Mouse (Mus musculus) C2C12 (cell line): ENCODE results near the gene Cngb1. TPM values are rescaled to one million over a fixed set of nuclear protein-coding genes. Genes with fewer than 3 reads are reported as not detected.
"Not testable (repeated sequence)": the region's sequence is repeated elsewhere in the genome, so short reads cannot be mapped to it uniquely, and the experiment has no call there.

Experiments used
- H3K27me3 ChIP-seq: one replicate; pipeline ENCODE4 v1.6.1; 2011; ENCODE audit not compliant: control insufficient read depth, insufficient read depth, insufficient read length
- H3K36me3 ChIP-seq: one replicate; pipeline ENCODE4 v1.6.1; 2011; ENCODE audit not compliant: control insufficient read depth, insufficient read depth
- H3K4me3 ChIP-seq: one replicate; pipeline ENCODE4 v1.5.1; 2011; ENCODE audit warnings: mild to moderate bottlenecking, control low read depth; ENCODE audit not compliant: poor library complexity, insufficient read depth, severe bottlenecking
- H3K79me2 ChIP-seq: one replicate; pipeline ENCODE4 v1.6.1; 2011; ENCODE audit not compliant: control insufficient read depth, insufficient read depth
- H3K79me3 ChIP-seq: one replicate; pipeline ENCODE4 v1.6.1; 2011; ENCODE audit warnings: low read depth, control low read depth
- H3ac ChIP-seq: one replicate; pipeline ENCODE3; 2011; ENCODE audit warnings: low read depth; ENCODE audit not compliant: control insufficient read depth, insufficient read length
- CEBPB ChIP-seq: IDR thresholded peaks from one replicate; pipeline ENCODE4 v1.6.1; 2011; ENCODE audit warnings: low read depth, mild to moderate bottlenecking, control low read depth, moderate library complexity
- CTCF ChIP-seq: IDR thresholded peaks from one replicate; pipeline ENCODE4 v1.5.1; 2011; ENCODE audit not compliant: control insufficient read depth, insufficient read depth, insufficient read length
- FOSL1 ChIP-seq: IDR thresholded peaks from one replicate; pipeline ENCODE4 v1.8.0; 2011; ENCODE audit warnings: mild to moderate bottlenecking, low read length; ENCODE audit not compliant: poor library complexity, insufficient read depth, severe bottlenecking
- MAX ChIP-seq: IDR thresholded peaks from one replicate; pipeline ENCODE4 v1.6.1; 2011; ENCODE audit warnings: mild to moderate bottlenecking, control low read depth
- MYOD1 ChIP-seq: IDR thresholded peaks from one replicate; pipeline ENCODE4 v1.6.1; 2011; ENCODE audit warnings: low read depth; ENCODE audit not compliant: control insufficient read depth, insufficient read length
- MYOG ChIP-seq: IDR thresholded peaks from one replicate; pipeline ENCODE4 v1.6.1; 2011; ENCODE audit not compliant: control insufficient read depth, insufficient read length; ENCODE audit errors: extremely low read depth
- USF1 ChIP-seq: IDR thresholded peaks from one replicate; pipeline ENCODE4 v1.6.1; 2011; ENCODE audit warnings: low read depth, mild to moderate bottlenecking, control low read depth, moderate library complexity
- polyA plus RNA-seq: library from polyadenylated mRNA; unstranded; fragments of >200 nt; fragmentation: generic; extraction: Trizol; gene quantifications from one replicate; pipeline ENCODE4 v1.2.1, GENCODE M21; 2012; ENCODE audit warnings: missing spikeins

Cngb1 gene
- polyA plus RNA-seq, 1 experiment, result under 0.01 TPM

DNA sequence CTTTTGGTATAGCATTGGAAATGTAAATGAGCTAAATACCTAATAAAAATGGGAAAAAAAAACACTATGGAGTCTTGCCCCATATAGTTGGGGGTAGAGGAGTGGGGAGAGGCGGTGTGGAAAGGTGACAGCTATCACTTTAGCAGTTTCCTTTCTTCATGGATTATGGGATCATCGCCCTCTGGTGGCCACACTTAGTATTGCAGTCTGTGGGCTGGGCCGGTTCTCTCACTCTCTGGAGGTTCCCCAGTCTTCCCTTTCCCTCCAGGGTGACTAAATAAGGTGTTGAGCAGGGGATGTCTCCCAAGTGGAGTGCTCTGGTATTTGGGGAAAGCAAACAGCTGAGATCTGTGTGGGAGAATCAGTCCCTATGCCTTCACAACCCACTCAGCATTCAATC lies 70.7 kb downstream of the Cngb1 start:
- no peaks in the 10 kb centered on the region for H3K27me3 ChIP-seq
- H3K36me3 ChIP-seq, result no peaks in the 10 kb centered on the region
- no peak overlapping the region for H3ac ChIP-seq
- H3K79me3 ChIP-seq, result no peaks in the 10 kb centered on the region
- TF ChIP-seq MYOD1 (no peak), CTCF (peak; percentile 72), FOSL1 (no peak)
- H3K79me2 ChIP-seq, result no peaks in the 10 kb centered on the region
- H3K4me3 ChIP-seq, result no peak overlapping the region

DNA sequence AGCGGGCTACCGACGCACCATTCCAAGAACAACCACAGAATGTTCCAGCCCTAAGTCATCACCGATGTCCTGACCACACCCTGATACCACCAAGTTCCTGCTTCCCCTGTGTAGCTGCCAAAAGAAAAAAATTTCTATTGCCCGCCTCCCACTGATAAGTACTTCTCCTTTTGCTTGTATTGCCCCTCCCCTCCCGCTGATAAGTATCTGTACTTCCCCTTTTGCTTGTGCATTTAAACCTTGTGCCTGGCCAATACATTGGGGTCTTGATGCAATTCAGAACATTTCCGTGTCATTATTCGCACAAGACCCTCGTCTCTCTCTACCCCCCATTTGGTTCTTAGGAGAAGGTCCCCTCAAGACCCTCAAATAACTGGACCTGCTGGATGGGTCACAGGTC lies 76.3 kb downstream of the Cngb1 start:
- H3K36me3 ChIP-seq, H3ac ChIP-seq, H3K79me3 ChIP-seq, H3K79me2 ChIP-seq, H3K27me3 ChIP-seq, H3K4me3 ChIP-seq: not testable (repeated sequence)

DNA sequence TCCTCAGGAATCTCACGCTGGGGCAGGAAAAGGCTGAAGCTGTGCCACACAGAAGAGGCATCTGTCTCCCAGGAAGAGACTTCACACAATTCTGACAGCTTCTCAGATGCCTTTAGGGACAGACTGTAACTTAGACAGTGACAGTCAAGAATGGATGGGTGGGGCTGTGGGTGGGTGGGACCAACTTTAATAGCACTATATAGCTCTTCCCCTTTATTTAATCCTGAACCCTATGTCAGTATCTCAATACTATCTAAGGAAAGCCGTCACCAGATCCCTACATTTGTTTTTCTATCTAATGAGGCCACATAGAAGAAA lies 79.3 kb downstream of the Cngb1 start:
- no peak for TF ChIP-seq USF1
- no peak for TF ChIP-seq MYOG
- no peak for TF ChIP-seq CEBPB
- no peak for TF ChIP-seq MAX
- no peak for TF ChIP-seq CTCF
- no peak for TF ChIP-seq MYOD1
- TF ChIP-seq FOSL1, result no peak
- Histone ChIP-seq H3K79me3 (no peaks in the 10 kb centered on the region), H3K36me3 (no peaks in the 10 kb centered on the region), H3K4me3 (no peak overlapping the region), H3ac (no peak overlapping the region), H3K79me2 (no peaks in the 10 kb centered on the region), H3K27me3 (no peaks in the 10 kb centered on the region)

DNA sequence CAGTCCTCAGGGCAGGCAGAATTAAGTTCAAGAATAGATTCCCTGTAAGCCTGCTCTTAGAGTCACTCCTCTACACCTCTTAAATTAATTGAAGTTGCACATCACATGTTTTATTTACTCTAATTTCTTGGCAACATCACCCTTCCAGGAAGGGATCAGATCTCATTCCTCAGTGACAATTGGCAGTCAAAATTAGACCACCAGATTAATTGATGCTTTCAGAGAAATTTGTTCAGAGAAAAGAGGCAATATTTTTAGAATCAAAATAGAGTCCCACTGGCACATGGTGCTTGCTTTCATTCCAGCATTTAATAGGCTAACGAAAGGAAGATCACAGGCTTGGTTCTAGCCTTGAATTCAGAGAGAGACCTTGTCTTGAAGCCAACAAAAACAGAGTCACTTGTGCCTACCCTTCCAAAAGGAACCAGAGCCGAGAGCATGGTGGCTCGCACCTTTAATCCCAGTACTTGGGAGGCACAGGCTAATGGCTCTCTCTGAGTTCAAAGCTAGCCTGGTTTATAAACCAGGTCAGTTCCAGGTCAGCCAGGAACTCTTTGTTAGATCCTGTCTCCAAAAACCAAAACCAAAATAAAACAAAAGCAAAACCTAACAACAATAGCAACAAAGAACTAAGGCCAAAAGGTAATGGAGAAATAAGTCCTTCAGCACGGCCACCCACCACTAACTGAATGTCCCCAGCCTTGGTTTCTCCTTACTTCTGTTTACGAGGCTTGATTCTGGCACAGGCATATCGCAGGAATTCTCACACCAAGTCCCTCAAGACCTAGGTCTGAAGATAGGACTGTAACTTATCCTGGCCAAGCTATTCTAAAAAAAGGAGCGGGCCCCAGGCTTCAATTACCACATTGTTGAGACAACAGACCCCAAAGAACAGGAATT lies 79.9 kb downstream of the Cngb1 start:
- Histone ChIP-seq H3K79me3 (no peaks in the 10 kb centered on the region), H3ac (no peak overlapping the region), H3K4me3 (no peak overlapping the region), H3K79me2 (no peaks in the 10 kb centered on the region), H3K27me3 (no peaks in the 10 kb centered on the region), H3K36me3 (no peaks in the 10 kb centered on the region)
- TF ChIP-seq MYOD1, result no peak
- no peak for TF ChIP-seq USF1
- TF ChIP-seq FOSL1, result no peak
- TF ChIP-seq CEBPB, result no peak
- no peak for TF ChIP-seq MAX
- TF ChIP-seq MYOG, result no peak
- no peak for TF ChIP-seq CTCF

DNA sequence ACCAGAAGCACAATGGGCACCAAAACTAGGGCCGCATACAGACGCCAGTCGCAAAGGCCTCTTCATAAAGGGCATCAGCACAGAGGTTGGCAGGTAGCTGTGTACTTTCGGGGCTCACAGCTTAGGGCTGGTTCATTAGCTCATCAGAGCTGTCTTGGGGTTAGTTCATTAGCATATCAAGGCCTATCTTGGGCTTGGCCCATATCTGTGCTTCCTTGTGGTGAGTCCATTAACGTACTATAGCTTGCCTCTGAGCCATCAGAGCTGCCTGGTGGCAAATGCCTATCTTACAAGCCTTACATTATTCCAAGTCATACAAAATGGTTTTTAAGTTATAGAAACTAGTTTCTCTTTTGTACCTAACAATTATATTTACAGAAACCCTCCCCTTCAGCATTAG lies 82.4 kb downstream of the Cngb1 start:
- TF ChIP-seq MAX (no peak), CEBPB (no peak), MYOD1 (no peak)
- H3ac ChIP-seq, result no peak overlapping the region
- H3K79me3 ChIP-seq, result no peaks in the 10 kb centered on the region
- H3K36me3 ChIP-seq, result no peaks in the 10 kb centered on the region
- H3K4me3 ChIP-seq, result no peak overlapping the region
- no peaks in the 10 kb centered on the region for H3K79me2 ChIP-seq
- H3K27me3 ChIP-seq, result no peaks in the 10 kb centered on the region

DNA sequence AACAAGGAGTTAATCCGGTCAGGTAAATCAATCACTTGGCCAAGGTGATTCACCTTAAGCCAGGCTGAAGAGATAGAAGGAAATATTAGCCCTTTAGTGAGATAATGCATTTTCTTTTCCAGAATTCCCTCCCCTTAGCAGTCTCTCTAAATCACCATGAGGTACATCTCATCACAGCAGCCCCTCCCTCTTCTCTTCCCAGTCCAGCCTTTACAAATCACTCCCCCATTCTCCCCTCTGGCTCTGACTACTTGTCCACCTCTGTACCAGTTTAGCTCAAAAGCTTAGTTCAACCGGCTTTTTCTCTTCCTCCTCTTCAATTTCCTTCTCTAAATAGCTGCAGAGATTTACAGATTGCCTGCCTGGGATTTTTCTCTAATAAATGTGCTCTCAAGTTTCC lies 85.3 kb downstream of the Cngb1 start:
- H3ac ChIP-seq, result no peak overlapping the region
- TF ChIP-seq MAX, result no peak
- no peak for TF ChIP-seq FOSL1
- TF ChIP-seq USF1, result no peak
- no peak for TF ChIP-seq MYOG
- no peak for TF ChIP-seq CEBPB
- TF ChIP-seq CTCF, result no peak
- no peak for TF ChIP-seq MYOD1
- H3K27me3 ChIP-seq, result no peaks in the 10 kb centered on the region
- H3K36me3 ChIP-seq, result no peaks in the 10 kb centered on the region
- H3K4me3 ChIP-seq, result no peak overlapping the region
- no peaks in the 10 kb centered on the region for H3K79me2 ChIP-seq
- no peaks in the 10 kb centered on the region for H3K79me3 ChIP-seq
